Mouse (Mus musculus) small intestine, adult 2 months (tissue): ENCODE data around the gene Mrtfa.

Source experiments
- CTCF ChIP-seq: fragments of 200-500 bp; IDR thresholded peaks from 2 replicates; pipeline ENCODE4 v1.5.1; 2012; ENCODE audit warnings: low read depth, mild to moderate bottlenecking, control low read depth, inconsistent platforms, low read length, moderate library complexity, mixed read lengths; ENCODE audit not compliant: insufficient replicate concordance, insufficient read length; ENCODE audit errors: extremely low read depth
- POLR2A ChIP-seq: fragments of 200-500 bp; IDR thresholded peaks from 2 replicates; pipeline ENCODE4 v1.6.1; 2012; ENCODE audit warnings: low read depth, mild to moderate bottlenecking, control low read depth, inconsistent platforms, low read length, moderate library complexity

DNA sequence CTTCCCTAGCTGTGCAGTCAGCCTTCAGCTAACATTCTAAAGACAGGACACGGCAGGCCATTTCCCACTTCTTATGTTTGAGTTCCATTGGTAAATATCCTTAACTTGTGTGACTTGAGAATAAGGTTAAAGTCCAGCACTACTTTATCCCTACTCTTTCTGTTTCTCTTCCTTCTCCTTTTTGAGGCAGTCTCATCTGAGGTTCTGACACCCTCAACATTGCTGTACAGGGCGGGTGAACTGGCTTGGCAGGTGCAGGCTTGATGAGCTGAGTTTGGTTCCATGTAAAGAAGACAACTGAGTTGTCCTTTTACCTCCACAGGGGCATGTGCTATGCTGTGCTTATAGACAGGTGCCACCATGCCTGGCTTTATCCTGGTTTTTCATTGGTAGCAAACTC is 207.3 kb downstream of the Mrtfa start:
- TF ChIP-seq CTCF (no peak), POLR2A (no peak)
